Mouse (Mus musculus): ENCODE results near the gene Hcar2. TPM values are rescaled to one million over a fixed set of nuclear protein-coding genes. Genes with fewer than 3 reads are reported as not detected.

Hcar2 gene
- polyA plus RNA-seq (2012), result not detected in 2 replicates

DNA sequence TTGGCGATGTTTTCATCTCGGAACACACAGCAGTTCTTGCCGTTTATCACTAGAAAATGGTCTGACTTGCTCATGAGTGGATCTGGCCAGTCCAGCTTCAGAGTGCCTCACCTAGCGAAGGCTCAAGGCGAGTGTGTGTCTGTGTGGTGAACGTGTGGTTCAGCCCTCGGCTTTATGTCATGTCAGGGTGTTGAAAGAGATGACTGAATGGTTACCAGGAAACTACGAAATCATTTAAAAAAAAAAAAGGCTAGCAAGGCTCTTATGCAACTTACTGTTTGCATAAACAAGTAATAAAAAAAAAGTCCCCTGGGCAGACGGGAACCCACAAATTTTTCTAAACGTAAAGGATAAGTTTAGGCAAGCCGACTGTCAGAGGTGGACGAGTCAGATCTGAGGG lies at the start of gene Hcar2:
Hcar2 (minus strand) TSS at position 135 of the 400 bp plus-strand sequence.
- Histone ChIP-seq H3K4me3 (replicated peaks) (no peak within 1 kb of the TSS), H3K4me1 (ENCODE audit: control insufficient read depth) (no peaks in the 10 kb centered on the region)
- TF ChIP-seq TAL1 (IDR thresholded peaks at IDR 0.05; ENCODE audit: low read length) (no peak), GATA1 (IDR thresholded peaks at IDR 0.05; ENCODE audit: low read length) (no peak)

DNA sequence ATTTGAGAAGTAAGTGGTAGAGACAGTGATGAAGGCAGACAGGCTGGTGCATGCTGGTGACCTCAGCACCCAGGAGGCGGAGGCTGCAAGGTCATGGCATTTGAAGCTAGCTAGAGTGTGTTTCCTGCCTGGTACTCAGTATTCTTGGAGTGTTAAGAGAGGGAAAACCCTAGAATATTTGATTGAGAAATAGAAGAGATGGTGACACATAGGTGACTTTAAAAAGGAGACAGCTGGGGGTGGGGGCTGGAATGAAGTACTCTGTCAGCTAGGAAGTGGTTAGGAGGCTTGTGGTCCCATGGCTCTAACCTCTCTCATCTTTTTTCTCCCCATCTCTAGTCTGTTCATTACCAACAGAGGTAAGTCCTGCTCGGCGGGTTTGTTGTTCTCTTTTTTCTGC lies 49.6 kb upstream of the Hcar2 start:
- Histone ChIP-seq H3K4me1 (ENCODE audit: control insufficient read depth) (peaks cover 3% of the 10 kb centered on the region; the same call in 1 of the 2 replicates), H3K4me3 (replicated peaks) (no peak overlapping the region), H3K36me3 (ENCODE audit: control insufficient read depth) (peaks cover 83% of the 10 kb centered on the region), H3K27me3 (ENCODE audit: control insufficient read depth) (no peaks in the 10 kb centered on the region), H3K9me3 (ENCODE audit: control insufficient read depth, low read length) (no peaks in the 10 kb centered on the region)
- TF ChIP-seq GATA1 (IDR thresholded peaks at IDR 0.05; ENCODE audit: low read length) (no peak), TAL1 (IDR thresholded peaks at IDR 0.05; ENCODE audit: low read length) (no peak)

More for the DNA sequence above, at the start of gene Hcar2:
- Histone ChIP-seq H3K36me3 (ENCODE audit: control insufficient read depth) (no peaks in the 10 kb centered on the region), H3K27me3 (ENCODE audit: control insufficient read depth) (no peaks in the 10 kb centered on the region), H3K9me3 (ENCODE audit: control insufficient read depth, low read length) (no peaks in the 10 kb centered on the region)

DNA sequence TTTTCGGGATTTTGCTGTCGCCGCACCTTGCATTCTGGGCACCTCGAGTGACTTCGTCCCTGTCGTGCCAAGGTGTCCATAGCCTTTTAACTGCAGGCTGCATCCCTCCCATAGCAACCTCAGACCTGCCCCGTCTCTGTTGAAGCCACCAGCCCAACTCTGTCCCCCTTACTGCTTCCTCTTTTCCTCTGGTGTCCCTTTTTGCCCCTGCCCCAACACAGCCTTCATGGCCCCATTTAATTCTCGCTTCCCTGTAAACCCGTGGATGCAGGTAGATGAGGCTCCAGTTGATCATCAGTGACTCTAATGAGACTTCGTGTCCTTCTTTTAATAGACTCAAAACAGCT lies 42.3 kb upstream of the Hcar2 start:
- Histone ChIP-seq H3K4me1 (ENCODE audit: control insufficient read depth) (peaks cover 30% of the 10 kb centered on the region), H3K36me3 (ENCODE audit: control insufficient read depth) (peaks cover 39% of the 10 kb centered on the region), H3K4me3 (replicated peaks) (peak overlapping the region; percentile 73), H3K9me3 (ENCODE audit: control insufficient read depth, low read length) (no peaks in the 10 kb centered on the region), H3K27me3 (ENCODE audit: control insufficient read depth) (no peaks in the 10 kb centered on the region)
- TF ChIP-seq TAL1 (IDR thresholded peaks at IDR 0.05; ENCODE audit: low read length) (no peak), GATA1 (IDR thresholded peaks at IDR 0.05; ENCODE audit: low read length) (no peak)

DNA sequence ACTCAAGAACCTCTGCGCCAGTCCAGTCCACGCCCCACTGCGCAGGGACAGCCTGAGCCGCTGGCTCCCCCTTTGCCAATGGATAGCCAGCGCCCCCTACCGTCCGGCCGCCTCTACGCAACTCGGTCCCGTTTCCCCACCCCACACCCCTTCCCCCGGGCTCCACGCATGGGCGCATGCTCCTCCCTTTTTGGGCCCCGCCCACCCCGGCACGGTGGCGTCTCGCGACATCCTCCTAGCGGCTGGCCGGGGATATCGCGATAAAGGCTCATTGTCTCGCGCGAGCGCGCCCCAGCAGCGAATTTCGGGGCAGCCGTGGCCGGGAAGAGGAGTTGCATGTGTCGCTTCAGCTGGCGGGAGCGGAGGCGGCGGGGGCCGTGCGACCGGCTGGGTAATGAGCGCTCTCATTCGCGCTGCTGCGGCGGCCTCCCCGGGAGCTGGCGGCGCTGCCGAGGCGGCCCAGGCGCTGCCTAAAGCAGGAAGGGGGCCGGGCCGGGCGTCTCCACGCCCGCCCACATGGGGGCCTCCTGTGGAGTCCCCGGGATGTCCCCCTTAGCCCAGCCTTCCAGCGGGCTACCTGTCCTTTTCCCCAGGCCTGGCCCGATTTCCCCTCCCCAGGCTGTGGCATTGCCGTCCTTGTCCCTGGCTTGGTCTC lies 41.8 kb upstream of the Hcar2 start, which contains the start of gene Denr:
Denr (plus strand) TSS at position 200 of the 655 bp plus-strand sequence.
- no peak for TF ChIP-seq TAL1 (IDR thresholded peaks at IDR 0.05; ENCODE audit: low read length)
- TF ChIP-seq GATA1 (IDR thresholded peaks at IDR 0.05; ENCODE audit: low read length), result no peak
- peak within 1 kb of the TSS; percentile 73 for H3K4me3 ChIP-seq (replicated peaks)
- no peaks in the 10 kb centered on the region for H3K9me3 ChIP-seq (ENCODE audit: control insufficient read depth, low read length)
- H3K27me3 ChIP-seq (ENCODE audit: control insufficient read depth), result no peaks in the 10 kb centered on the region
- H3K36me3 ChIP-seq (ENCODE audit: control insufficient read depth), result peaks cover 34% of the 10 kb centered on the region
- H3K4me1 ChIP-seq (ENCODE audit: control insufficient read depth), result peaks cover 30% of the 10 kb centered on the region

DNA sequence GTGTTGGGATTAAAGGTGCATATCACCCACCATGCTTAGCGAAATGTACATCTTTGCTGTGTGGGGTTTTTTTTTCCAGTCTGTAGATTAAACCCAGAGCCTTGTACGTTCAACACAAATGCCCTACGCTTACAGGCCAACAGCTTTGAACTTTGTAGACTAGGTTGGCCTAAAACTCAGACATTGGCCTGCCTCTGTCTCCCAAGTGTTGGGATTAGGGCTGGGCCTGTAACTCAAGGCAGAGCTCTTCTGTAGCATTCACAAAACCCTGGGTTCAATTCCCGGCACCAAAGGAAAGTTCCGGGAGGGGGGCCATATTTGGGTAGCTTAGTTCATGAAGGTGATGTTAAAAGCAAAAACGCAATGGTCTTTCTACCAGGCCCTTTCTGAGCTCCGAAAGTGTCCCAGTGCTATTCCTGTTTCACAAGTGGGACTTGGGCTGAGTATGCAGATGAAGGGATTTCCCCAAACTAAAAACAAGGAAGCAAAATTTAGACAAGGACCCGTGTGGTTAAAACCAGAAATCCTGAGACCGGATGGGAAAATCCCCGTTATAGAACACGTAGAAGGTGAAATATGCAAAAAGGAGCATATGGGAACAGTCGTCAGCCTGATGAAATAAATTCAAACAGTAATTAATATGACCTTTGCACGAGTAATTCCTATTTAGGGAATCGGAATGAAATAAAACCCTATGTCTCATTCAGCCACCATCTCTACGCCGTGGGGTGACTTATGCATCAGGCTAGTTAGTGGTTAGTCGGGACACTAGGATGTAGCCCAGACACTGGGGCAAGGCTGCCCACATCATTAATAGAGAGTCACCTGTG lies 41.1 kb upstream of the Hcar2 start:
- H3K27me3 ChIP-seq (ENCODE audit: control insufficient read depth), result no peaks in the 10 kb centered on the region
- H3K9me3 ChIP-seq (ENCODE audit: control insufficient read depth, low read length), result no peaks in the 10 kb centered on the region
- H3K36me3 ChIP-seq (ENCODE audit: control insufficient read depth), result peaks cover 30% of the 10 kb centered on the region
- H3K4me1 ChIP-seq (ENCODE audit: control insufficient read depth), result peaks cover 30% of the 10 kb centered on the region
- peak overlapping the region; percentile 73 for H3K4me3 ChIP-seq (replicated peaks)
- TF ChIP-seq GATA1 (IDR thresholded peaks at IDR 0.05; ENCODE audit: low read length) (no peak), TAL1 (IDR thresholded peaks at IDR 0.05; ENCODE audit: low read length) (no peak)

DNA sequence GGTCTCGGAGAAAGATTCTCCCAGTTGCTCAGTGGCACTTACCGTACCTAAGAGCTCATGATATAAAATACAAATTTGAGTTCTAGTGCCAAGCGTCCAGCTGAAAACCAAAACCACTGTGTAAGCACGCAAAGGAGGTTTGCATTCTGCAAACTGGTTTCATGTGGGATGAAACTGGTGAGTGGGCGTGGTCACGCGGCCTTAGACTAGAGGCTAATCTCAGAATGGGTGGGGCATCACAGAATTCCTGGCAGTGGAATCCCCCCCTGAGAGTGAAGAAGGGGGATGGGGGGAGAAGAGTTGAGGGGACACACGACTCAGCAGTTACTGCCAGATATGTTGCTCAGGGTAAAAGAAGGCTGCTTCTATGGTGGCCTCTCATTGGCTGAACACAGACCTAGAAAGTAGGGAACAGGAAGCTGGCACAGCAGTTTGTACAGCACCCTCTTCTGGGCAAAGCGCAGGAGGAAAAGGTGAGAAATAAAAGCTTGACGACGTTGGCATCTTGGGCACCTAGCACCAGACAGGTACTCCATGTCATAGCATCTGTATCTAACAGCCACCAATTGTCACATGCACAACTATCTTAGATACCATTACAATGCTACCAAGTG lies 38.9 kb upstream of the Hcar2 start:
- Histone ChIP-seq H3K36me3 (ENCODE audit: control insufficient read depth) (peaks cover 10% of the 10 kb centered on the region), H3K4me3 (replicated peaks) (no peak overlapping the region), H3K27me3 (ENCODE audit: control insufficient read depth) (no peaks in the 10 kb centered on the region), H3K9me3 (ENCODE audit: control insufficient read depth, low read length) (no peaks in the 10 kb centered on the region), H3K4me1 (ENCODE audit: control insufficient read depth) (peaks cover 30% of the 10 kb centered on the region)
- TF ChIP-seq GATA1 (IDR thresholded peaks at IDR 0.05; ENCODE audit: low read length) (no peak), TAL1 (IDR thresholded peaks at IDR 0.05; ENCODE audit: low read length) (no peak)

DNA sequence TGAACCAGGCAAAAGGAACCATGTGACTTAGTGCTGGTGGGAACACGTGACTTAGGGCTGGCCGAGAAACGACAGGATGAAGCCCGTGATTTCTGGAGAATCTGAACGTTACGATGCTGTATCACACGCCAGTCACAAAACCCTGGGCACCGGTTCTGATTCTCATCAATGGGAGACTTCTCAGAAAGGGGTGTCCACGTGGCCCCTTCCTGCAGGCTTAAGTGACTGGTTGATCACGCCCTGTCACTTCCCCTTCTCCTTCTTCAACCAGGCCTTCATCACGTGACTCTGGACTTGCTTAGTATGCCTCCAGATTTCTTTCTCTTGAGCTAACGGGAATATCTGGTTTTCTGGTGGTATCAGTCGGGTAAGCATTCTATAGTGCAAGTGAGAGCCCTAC lies 32.1 kb upstream of the Hcar2 start:
- Histone ChIP-seq H3K4me3 (replicated peaks) (no peak overlapping the region), H3K9me3 (ENCODE audit: control insufficient read depth, low read length) (no peaks in the 10 kb centered on the region), H3K27me3 (ENCODE audit: control insufficient read depth) (no peaks in the 10 kb centered on the region), H3K4me1 (ENCODE audit: control insufficient read depth) (no peaks in the 10 kb centered on the region; the same call in none of the 2 replicates), H3K36me3 (ENCODE audit: control insufficient read depth) (no peaks in the 10 kb centered on the region)
- TF ChIP-seq GATA1 (IDR thresholded peaks at IDR 0.05; ENCODE audit: low read length), result no peak
- TF ChIP-seq TAL1 (IDR thresholded peaks at IDR 0.05; ENCODE audit: low read length), result no peak

DNA sequence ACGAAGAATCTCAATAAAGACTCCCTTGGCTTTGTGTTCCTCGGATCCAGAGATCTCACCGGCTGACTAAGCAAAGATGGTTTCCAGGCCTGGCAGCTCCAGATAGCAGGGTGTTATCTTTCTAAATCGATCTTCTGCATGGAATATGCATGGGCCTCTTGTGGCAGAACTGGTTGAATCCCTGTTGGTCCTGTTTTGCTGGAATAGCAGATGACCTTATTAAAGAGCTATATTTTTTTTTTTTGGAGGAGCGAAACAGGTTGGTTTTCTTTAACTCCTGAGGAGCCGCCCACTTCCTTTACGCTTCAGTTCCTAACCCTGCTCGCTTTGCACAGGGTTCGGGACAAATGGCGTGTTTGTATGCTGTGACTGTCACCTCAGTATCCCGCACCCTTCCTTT lies 31.1 kb upstream of the Hcar2 start:
- TF ChIP-seq GATA1 (IDR thresholded peaks at IDR 0.05; ENCODE audit: low read length) (no peak), TAL1 (IDR thresholded peaks at IDR 0.05; ENCODE audit: low read length) (no peak)
- Histone ChIP-seq H3K27me3 (ENCODE audit: control insufficient read depth) (no peaks in the 10 kb centered on the region), H3K4me3 (replicated peaks) (no peak overlapping the region), H3K9me3 (ENCODE audit: control insufficient read depth, low read length) (no peaks in the 10 kb centered on the region), H3K4me1 (ENCODE audit: control insufficient read depth) (peaks cover 5% of the 10 kb centered on the region), H3K36me3 (ENCODE audit: control insufficient read depth) (no peaks in the 10 kb centered on the region)

DNA sequence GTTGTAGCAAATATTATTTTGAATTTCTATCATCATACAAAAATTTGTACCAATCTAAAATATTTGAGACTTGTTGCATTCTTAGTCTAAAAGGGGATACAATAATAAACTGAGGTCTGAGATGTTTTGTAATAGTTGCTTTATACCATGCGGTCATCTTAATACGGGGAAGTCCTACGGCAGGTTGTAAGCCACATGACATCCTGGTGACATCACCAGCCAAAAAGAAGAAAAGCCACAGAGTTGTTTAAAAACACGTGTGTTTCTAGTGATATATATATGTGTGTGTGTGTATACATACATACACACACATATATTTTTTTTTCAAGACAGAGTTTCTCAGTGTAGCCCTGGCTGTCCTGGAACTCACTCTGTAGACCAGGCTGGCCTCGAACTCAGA lies 28.2 kb upstream of the Hcar2 start:
- TF ChIP-seq GATA1 (IDR thresholded peaks at IDR 0.05; ENCODE audit: low read length), result no peak
- no peak for TF ChIP-seq TAL1 (IDR thresholded peaks at IDR 0.05; ENCODE audit: low read length)
- H3K9me3 ChIP-seq (ENCODE audit: control insufficient read depth, low read length), result no peaks in the 10 kb centered on the region
- H3K27me3 ChIP-seq (ENCODE audit: control insufficient read depth), result no peaks in the 10 kb centered on the region
- no peaks in the 10 kb centered on the region for H3K36me3 ChIP-seq (ENCODE audit: control insufficient read depth)
- peaks cover 5% of the 10 kb centered on the region for H3K4me1 ChIP-seq (ENCODE audit: control insufficient read depth)
- no peak overlapping the region for H3K4me3 ChIP-seq (replicated peaks)

All from erythroblast, embryonic 14.5 days (primary cell).